Comparison of ENCODE assay signal across 18 mouse cellular contexts in genomic region chr2:181125726-181126455, GRCm38 (mm10). TPM values are rescaled to one million over a fixed set of nuclear protein-coding genes. Genes with fewer than 3 reads are reported as not detected.
A peak's percentile ranks its signal among the peaks of the same experiment; 100 is the strongest.
DNase-seq lines count a peak whose midpoint lies in the region; ATAC-seq and TF ChIP-seq lines count a peak whose summit lies in the region.
"Had no signal": no experiment of that assay in that cellular context is flagged by ENCODE, and none has a peak within 500 bp of the region (broad histone marks: within the 10 kb centered on the region; RNA-seq: fewer than 3 reads in every experiment).

No protein-coding gene starts in this region.

- no peaks in the 10 kb centered on the region for H3K36me3 ChIP-seq in kidney, postnatal 0 days (ENCODE audit: insufficient read depth, low read length)
- no peaks in the 10 kb centered on the region for H3K36me3 ChIP-seq in kidney, embryonic 15.5 days
- H3K36me3 ChIP-seq in stomach, postnatal 0 days (ENCODE audit: control insufficient read depth, insufficient read depth, low read length): no peaks in the 10 kb centered on the region
- H3K36me3 ChIP-seq: embryonic facial prominence, embryonic 13.5 days; forebrain, embryonic 10.5 days; heart, embryonic 15.5 days; limb, embryonic 12.5 days had no signal

- WGBS in kidney, postnatal 0 days: 44% methylated on average over 7 of the region's 7 CpGs
- 45% methylated on average over 7 of the region's 7 CpGs for WGBS in kidney, embryonic 15.5 days
- 44% methylated on average over 7 of the region's 7 CpGs for WGBS in stomach, postnatal 0 days

- no peak for TF ChIP-seq EP300 in stomach, postnatal 0 days (optimal IDR thresholded peaks at IDR 0.05)

- DNase-seq in kidney, postnatal 0 days (ENCODE audit: low spot score): peak; percentile 47
- DNase-seq in testis, postnatal 10 days (ENCODE audit: low spot score): peak; percentile 61
- DNase-seq in testis, postnatal 14 days (ENCODE audit: low spot score): no peak
- peak; percentile 46 for DNase-seq in embryo, embryonic 11 days
- DNase-seq in stomach, postnatal 0 days (ENCODE audit: low spot score): peak; percentile 24
- no peak for DNase-seq in gastrocnemius, postnatal 4 days (ENCODE audit: low spot score in 2 of 2)
- DNase-seq in retina, embryonic 14.5 days (ENCODE audit: low spot score): no peak
- DNase-seq: cerebellum, postnatal 10 days; heart, adult 18-20 months; midbrain, embryonic 14.5 days had no signal

- no peak for ATAC-seq in kidney, postnatal 0 days (replicated peaks; ENCODE audit: low FRiP score, low read depth)
- no peak for ATAC-seq in kidney, embryonic 15.5 days (replicated peaks; ENCODE audit: low FRiP score)
- no peak for ATAC-seq in stomach, postnatal 0 days (ENCODE audit: low FRiP score, low TSS enrichment)
- ATAC-seq: CD4-positive, CD25-positive, alpha-beta regulatory T cell, adult 4 months had no signal

- H3K4me2 ChIP-seq in kidney, postnatal 0 days (ENCODE audit: low read length): no peak overlapping the region
- no peak overlapping the region for H3K4me2 ChIP-seq in kidney, embryonic 15.5 days
- H3K4me2 ChIP-seq in stomach, postnatal 0 days (replicated peaks; ENCODE audit: low read depth): no peak overlapping the region
- H3K4me2 ChIP-seq: embryonic facial prominence, embryonic 13.5 days; heart, embryonic 15.5 days; limb, embryonic 12.5 days had no signal

- H3K4me3 ChIP-seq in kidney, postnatal 0 days (replicated peaks; ENCODE audit: low read depth, low read length): no peak overlapping the region
- H3K4me3 ChIP-seq in kidney, embryonic 15.5 days (replicated peaks): no peak overlapping the region
- H3K4me3 ChIP-seq in stomach, postnatal 0 days (ENCODE audit: low read depth, low read length): no peak overlapping the region
- H3K4me3 ChIP-seq: embryonic facial prominence, embryonic 13.5 days; forebrain, embryonic 10.5 days; heart, embryonic 15.5 days; limb, embryonic 12.5 days had no signal

- H3K4me1 ChIP-seq in kidney, postnatal 0 days (replicated peaks; ENCODE audit: insufficient read depth, low read length): no peaks in the 10 kb centered on the region
- H3K4me1 ChIP-seq in kidney, embryonic 15.5 days: no peaks in the 10 kb centered on the region
- H3K4me1 ChIP-seq in stomach, postnatal 0 days (replicated peaks; ENCODE audit: control insufficient read depth, insufficient read depth): no peaks in the 10 kb centered on the region
- H3K4me1 ChIP-seq: embryonic facial prominence, embryonic 13.5 days; heart, embryonic 15.5 days; limb, embryonic 12.5 days had no signal

- H3K27me3 ChIP-seq in kidney, postnatal 0 days (ENCODE audit: insufficient read depth, low read length): no peaks in the 10 kb centered on the region
- peaks cover 11% of the 10 kb centered on the region; the same call in 1 of the 2 replicates for H3K27me3 ChIP-seq in kidney, embryonic 15.5 days
- no peaks in the 10 kb centered on the region for H3K27me3 ChIP-seq in stomach, postnatal 0 days (ENCODE audit: control insufficient read depth, insufficient read depth, low read length)

- H3K9me3 ChIP-seq in kidney, postnatal 0 days (replicated peaks; ENCODE audit: low read length): no peaks in the 10 kb centered on the region
- H3K9me3 ChIP-seq in kidney, embryonic 15.5 days (replicated peaks): no peaks in the 10 kb centered on the region
- no peaks in the 10 kb centered on the region for H3K9me3 ChIP-seq in stomach, postnatal 0 days (ENCODE audit: control insufficient read depth, low read length)
- H3K9me3 ChIP-seq: embryonic facial prominence, embryonic 13.5 days; forebrain, embryonic 10.5 days; heart, embryonic 15.5 days; limb, embryonic 12.5 days had no signal

- TF ChIP-seq CTCF in kidney, postnatal 0 days (IDR thresholded peaks at IDR 0.05; ENCODE audit: low read depth): no peak
- no peak for TF ChIP-seq CTCF in stomach, postnatal 0 days (IDR thresholded peaks at IDR 0.05; ENCODE audit: low read depth)

- H3K27ac ChIP-seq in kidney, postnatal 0 days: no peak overlapping the region
- no peak overlapping the region for H3K27ac ChIP-seq in kidney, embryonic 15.5 days
- no peak overlapping the region for H3K27ac ChIP-seq in stomach, postnatal 0 days (replicated peaks)
- H3K27ac ChIP-seq: embryonic facial prominence, embryonic 13.5 days; forebrain, embryonic 10.5 days; heart, embryonic 15.5 days; limb, embryonic 12.5 days; macrophage had no signal

- H3K9ac ChIP-seq in kidney, postnatal 0 days (ENCODE audit: low read depth, low read length): no peak overlapping the region
- no peak overlapping the region for H3K9ac ChIP-seq in kidney, embryonic 15.5 days
- H3K9ac ChIP-seq in stomach, postnatal 0 days (ENCODE audit: low read length): no peak overlapping the region
- H3K9ac ChIP-seq: embryonic facial prominence, embryonic 13.5 days; heart, embryonic 15.5 days; limb, embryonic 12.5 days had no signal

RNA-seq across cellular contexts. Expression of gene Kcnq2, which starts 9.2 kb away (rescaled TPM):
- polyA plus RNA-seq in kidney, postnatal 0 days (2015; fragmentation: Nextera tagmentation; extraction: Ambion mirVana): 0.17 TPM in 1 of 2 replicates, not detected in the other
- 0.33 and 0.68 TPM in 2 replicates for polyA plus RNA-seq in kidney, embryonic 15.5 days (2015; fragmentation: Nextera tagmentation; extraction: Ambion mirVana)
- polyA plus RNA-seq in stomach, postnatal 0 days (2015; fragmentation: Nextera tagmentation; extraction: Ambion mirVana): 0.42 and 0.59 TPM in 2 replicates
- total RNA-seq in gastrocnemius, postnatal 4 days (2021): not detected
- polyA plus RNA-seq: CD4-positive, CD25-positive, alpha-beta regulatory T cell, adult 4 months; macrophage had no signal

RNA-seq across cellular contexts. Expression of gene Eef1a2, which starts 30.9 kb away (rescaled TPM):
- 0.05 TPM in 1 of 2 replicates, not detected in the other for polyA plus RNA-seq in kidney, postnatal 0 days (2015; fragmentation: Nextera tagmentation; extraction: Ambion mirVana)
- 0.08 and 0.17 TPM in 2 replicates for polyA plus RNA-seq in kidney, embryonic 15.5 days (2015; fragmentation: Nextera tagmentation; extraction: Ambion mirVana)
- 0.40 and 0.42 TPM in 2 replicates for polyA plus RNA-seq in stomach, postnatal 0 days (2015; fragmentation: Nextera tagmentation; extraction: Ambion mirVana)
- total RNA-seq in gastrocnemius, postnatal 4 days (2021): 100 to 1,000 TPM; 639 to 677 TPM
- polyA plus RNA-seq: CD4-positive, CD25-positive, alpha-beta regulatory T cell, adult 4 months; liver, embryonic 16.5 days had no signal

Comparison
In these comparisons a context has a peak if more than half of its experiments do, and no peak if none do; other contexts are left out.
1. DNase-seq: peak in kidney, postnatal 0 days (single experiment), testis, postnatal 10 days (single experiment), embryo, embryonic 11 days (single experiment) and stomach, postnatal 0 days (single experiment); none in testis, postnatal 14 days (single experiment), gastrocnemius, postnatal 4 days (0 of 2) and retina, embryonic 14.5 days (single experiment).